Mouse (Mus musculus) midbrain, embryonic 11.5 days (tissue): ENCODE results near the gene Gm10912. TPM values are rescaled to one million over a fixed set of nuclear protein-coding genes. Genes with fewer than 3 reads are reported as not detected.
"Not testable (repeated sequence)": the region's sequence is repeated elsewhere in the genome, so short reads cannot be mapped to it uniquely, and the experiment has no call there.

ENCODE experiments used
- ATAC-seq: fragments of 200-750 bp; cut with Nextera tagmentation; 2 replicates; pipeline ENCODE4 v1.8.0; 2017; ENCODE audit warnings: moderate TSS enrichment, moderate library complexity; ENCODE audit not compliant: low FRiP score
- DNase-seq: peaks from one replicate; pipeline ENCODE4 v3.0.0; 2015; ENCODE audit warnings: low spot score; ENCODE audit errors: missing footprints
- H3K27ac ChIP-seq: fragments of 300-500 bp; sonication (generic); 2 replicates; pipeline ENCODE4 v1.5.1; 2014; ENCODE audit warnings: low read depth, low read length
- H3K27me3 ChIP-seq: fragments of 300-500 bp; sonication (generic); 2 replicates; pipeline ENCODE4 v1.6.1; 2014; ENCODE audit warnings: mild to moderate bottlenecking, low read length, moderate library complexity, mixed read lengths; ENCODE audit not compliant: control insufficient read depth, insufficient read depth
- H3K36me3 ChIP-seq: fragments of 300-500 bp; sonication (generic); 2 replicates; pipeline ENCODE4 v1.6.1; 2014; ENCODE audit warnings: mild to moderate bottlenecking, low read length, moderate library complexity, mixed read lengths; ENCODE audit not compliant: control insufficient read depth, insufficient read depth
- H3K4me1 ChIP-seq: fragments of 300-500 bp; sonication (generic); 2 replicates; pipeline ENCODE4 v1.6.1; 2014; ENCODE audit warnings: low read length; ENCODE audit not compliant: control insufficient read depth, insufficient read depth
- H3K4me2 ChIP-seq: fragments of 300-500 bp; sonication (generic); 2 replicates; pipeline ENCODE4 v1.6.1; 2014; ENCODE audit warnings: mild to moderate bottlenecking, moderate library complexity
- H3K4me3 ChIP-seq: fragments of 300-500 bp; sonication (generic); 2 replicates; pipeline ENCODE4 v1.5.1; 2014; ENCODE audit warnings: low read depth, low read length
- H3K9ac ChIP-seq: fragments of 300-500 bp; sonication (generic); 2 replicates; pipeline ENCODE4 v1.6.1; 2014; ENCODE audit warnings: low read length
- H3K9me3 ChIP-seq: fragments of 300-500 bp; sonication (generic); 2 replicates; pipeline ENCODE4 v1.6.1; 2016; ENCODE audit warnings: low read length; ENCODE audit not compliant: control insufficient read depth
- WGBS: fragments of 180-500 bp; shearing (Covaris S2); extraction: QIAGEN DNeasy Blood & Tissue Kit; methylation state at CpG from one replicate; pipeline ENCODE4 v1.1.7; 2014; 5-methylcytosine and 5-hydroxymethylcytosine counted together
- polyA plus RNA-seq: library from polyadenylated mRNA; unstranded; fragments of >200 nt; fragmentation: Nextera tagmentation; extraction: Ambion mirVana; gene quantifications from 2 replicates; pipeline ENCODE4 v1.2.1, GENCODE M21; 2014

The Gm10912 gene
- polyA plus RNA-seq, 1 experiment from 2014 or later = not detected

- peaks cover 9% of the 10 kb centered on the region; the same call in 1 of the 2 replicates for H3K4me1 ChIP-seq
- no peak overlapping the region for H3K4me3 ChIP-seq
- H3K27me3 ChIP-seq = no peaks in the 10 kb centered on the region
- H3K36me3 ChIP-seq = no peaks in the 10 kb centered on the region
- H3K27ac ChIP-seq = no peak overlapping the region
- H3K9me3 ChIP-seq = no peaks in the 10 kb centered on the region
- DNase-seq (no peak), ATAC-seq (no peak)
- no peak overlapping the region for H3K9ac ChIP-seq
- H3K4me2 ChIP-seq = no peak overlapping the region
- WGBS = 8% methylated on average over 1 of the region's 1 CpGs
These were observed 34.3 kb downstream of the Gm10912 start for GRCm38 (mm10) chr2:104099946-104100345.

GRCm38 (mm10) chr2:104104800-104105199 is 39.2 kb downstream of the Gm10912 start:
- H3K9ac ChIP-seq = no peak overlapping the region
- no peaks in the 10 kb centered on the region for H3K4me1 ChIP-seq
- ATAC-seq (no peak), DNase-seq (no peak)
- no peak overlapping the region for H3K27ac ChIP-seq
- no peak overlapping the region for H3K4me3 ChIP-seq
- no peak overlapping the region for H3K4me2 ChIP-seq
- WGBS = 87% methylated on average over 6 of the region's 6 CpGs
- H3K27me3 ChIP-seq = no peaks in the 10 kb centered on the region
- no peaks in the 10 kb centered on the region for H3K36me3 ChIP-seq
- no peaks in the 10 kb centered on the region for H3K9me3 ChIP-seq

- WGBS = 91% methylated on average over 2 of the region's 2 CpGs
- DNase-seq = not testable (repeated sequence)
These were observed 43.4 kb downstream of the Gm10912 start for GRCm38 (mm10) chr2:104109021-104109420.

GRCm38 (mm10) chr2:104109528-104109927 is 43.9 kb downstream of the Gm10912 start:
- no peaks in the 10 kb centered on the region for H3K36me3 ChIP-seq
- no peaks in the 10 kb centered on the region for H3K4me1 ChIP-seq
- H3K9me3 ChIP-seq = no peaks in the 10 kb centered on the region
- DNase-seq (peak; percentile 56), ATAC-seq (no peak)
- no peaks in the 10 kb centered on the region for H3K27me3 ChIP-seq
- no peak overlapping the region for H3K9ac ChIP-seq
- 75% methylated on average over 2 of the region's 2 CpGs for WGBS
- H3K27ac ChIP-seq = no peak overlapping the region
- H3K4me3 ChIP-seq = no peak overlapping the region
- H3K4me2 ChIP-seq = no peak overlapping the region

More at GRCm38 (mm10) chr2:104109021-104109420, 43.4 kb downstream of the Gm10912 start:
- ATAC-seq, H3K36me3 ChIP-seq, H3K4me2 ChIP-seq, H3K4me1 ChIP-seq, H3K4me3 ChIP-seq, H3K9ac ChIP-seq, H3K9me3 ChIP-seq, H3K27me3 ChIP-seq, H3K27ac ChIP-seq: not testable (repeated sequence)

GRCm38 (mm10) chr2:104110031-104110430 is 44.4 kb downstream of the Gm10912 start:
- 90% methylated on average over 4 of the region's 4 CpGs for WGBS
- H3K27me3 ChIP-seq = no peaks in the 10 kb centered on the region
- no peak for ATAC-seq

GRCm38 (mm10) chr2:104111170-104111797 is 45.7 kb downstream of the Gm10912 start:
- not testable (repeated sequence) for H3K27ac ChIP-seq, H3K36me3 ChIP-seq, H3K4me3 ChIP-seq, H3K4me1 ChIP-seq, H3K9ac ChIP-seq, H3K9me3 ChIP-seq, H3K27me3 ChIP-seq, DNase-seq, H3K4me2 ChIP-seq, ATAC-seq
- WGBS = no CpG with 5 or more reads among the region's 1 CpGs

More at GRCm38 (mm10) chr2:104110031-104110430, 44.4 kb downstream of the Gm10912 start:
- Histone ChIP-seq H3K4me2 (no peak overlapping the region), H3K9me3 (no peaks in the 10 kb centered on the region), H3K36me3 (no peaks in the 10 kb centered on the region), H3K9ac (no peak overlapping the region), H3K27ac (no peak overlapping the region), H3K4me1 (no peaks in the 10 kb centered on the region), H3K4me3 (no peak overlapping the region)
- peak; percentile 59 for DNase-seq

- not testable (repeated sequence) for H3K27ac ChIP-seq, ATAC-seq, H3K27me3 ChIP-seq, H3K4me3 ChIP-seq, H3K4me1 ChIP-seq, H3K36me3 ChIP-seq, H3K9ac ChIP-seq, H3K4me2 ChIP-seq, H3K9me3 ChIP-seq, DNase-seq
These were observed 47.9 kb downstream of the Gm10912 start for GRCm38 (mm10) chr2:104113563-104113962.

DNA sequence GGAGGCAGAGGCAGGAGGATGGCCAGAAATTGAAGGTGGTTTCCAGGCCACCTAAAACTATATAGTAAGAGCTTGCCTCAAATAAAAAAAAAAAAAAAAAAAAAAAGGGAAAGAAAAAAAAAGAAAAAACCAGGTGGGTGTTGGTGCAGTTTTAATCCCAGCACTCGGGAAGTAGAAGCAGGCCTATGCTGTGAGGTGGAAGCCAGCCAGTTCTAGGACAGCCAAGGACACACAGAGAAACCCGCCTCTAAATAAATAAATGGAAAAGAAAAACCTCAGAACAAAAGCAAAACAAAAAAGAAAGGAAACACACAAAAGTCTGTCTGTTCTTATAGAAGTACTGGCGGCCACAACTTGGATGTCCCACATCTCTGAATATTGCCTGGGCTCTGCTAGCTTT is 49.3 kb downstream of the Gm10912 start:
- Histone ChIP-seq H3K4me2 (no peak overlapping the region), H3K4me3 (no peak overlapping the region), H3K9ac (no peak overlapping the region), H3K27ac (no peak overlapping the region), H3K4me1 (no peaks in the 10 kb centered on the region), H3K36me3 (no peaks in the 10 kb centered on the region), H3K27me3 (no peaks in the 10 kb centered on the region), H3K9me3 (no peaks in the 10 kb centered on the region)
- 90% methylated on average over 3 of the region's 3 CpGs for WGBS
- peak; percentile 41 for DNase-seq
- no peak for ATAC-seq
